Mouse (Mus musculus) mesoderm, embryonic 11.5 days (tissue): ENCODE results near the gene Cchcr1.

Source experiments
- DNase-seq: peaks from one replicate; pipeline ENCODE4 v3.0.0-alpha.2; 2012; ENCODE audit warnings: low read depth, low spot score

Cchcr1 gene

GRCm38 (mm10) chr17:35514756-35515155 is 2.1 kb upstream of the Cchcr1 start:
- DNase-seq: peak; percentile 39

GRCm38 (mm10) chr17:35515911-35516640 is 824 bp upstream of the Cchcr1 start:
- peak; percentile 34 for DNase-seq

- no peak for DNase-seq
Measured at GRCm38 (mm10) chr17:35517526-35517925, 626 bp downstream of the Cchcr1 start.

GRCm38 (mm10) chr17:35524354-35524753 is 7.5 kb downstream of the Cchcr1 start:
- no peak for DNase-seq

- DNase-seq: no peak
Measured at GRCm38 (mm10) chr17:35526644-35527043, 9.7 kb downstream of the Cchcr1 start.

- DNase-seq: no peak
Measured at GRCm38 (mm10) chr17:35532360-35532759, 15.5 kb downstream of the Cchcr1 start.

GRCm38 (mm10) chr17:35532901-35533300 is 16.0 kb downstream of the Cchcr1 start, which contains the start of gene Psors1c2:
Psors1c2 (plus strand) TSS chr17:35533201.
- no peak for DNase-seq

GRCm38 (mm10) chr17:35534343-35534742 is 17.4 kb downstream of the Cchcr1 start:
- DNase-seq: peak; percentile 78

GRCm38 (mm10) chr17:35537421-35537820 is 20.5 kb downstream of the Cchcr1 start:
- DNase-seq: no peak

GRCm38 (mm10) chr17:35538476-35538875 is 21.6 kb downstream of the Cchcr1 start:
- DNase-seq: no peak

GRCm38 (mm10) chr17:35539540-35539939 is 22.6 kb downstream of the Cchcr1 start:
- no peak for DNase-seq

- DNase-seq: no peak
Measured at GRCm38 (mm10) chr17:35542761-35543411, 26.0 kb downstream of the Cchcr1 start.

- DNase-seq: no peak
Measured at GRCm38 (mm10) chr17:35543412-35543861, 26.5 kb downstream of the Cchcr1 start.

- no peak for DNase-seq
Measured at GRCm38 (mm10) chr17:35544001-35544400, 27.1 kb downstream of the Cchcr1 start.

- DNase-seq: peak; percentile 65
Measured at GRCm38 (mm10) chr17:35544680-35545079, 27.8 kb downstream of the Cchcr1 start.

GRCm38 (mm10) chr17:35547465-35547864 is 30.6 kb downstream of the Cchcr1 start:
- DNase-seq: no peak

- DNase-seq: no peak
Measured at GRCm38 (mm10) chr17:35548636-35549035, 31.7 kb downstream of the Cchcr1 start.

- DNase-seq: no peak
Measured at GRCm38 (mm10) chr17:35549437-35550142, 32.7 kb downstream of the Cchcr1 start.

GRCm38 (mm10) chr17:35550143-35550494 is 33.2 kb downstream of the Cchcr1 start:
- no peak for DNase-seq

- no peak for DNase-seq
Measured at GRCm38 (mm10) chr17:35550871-35551270, 34.0 kb downstream of the Cchcr1 start.

- DNase-seq: no peak
Measured at GRCm38 (mm10) chr17:35551881-35552414, 35.0 kb downstream of the Cchcr1 start, which contains the start of gene Cdsn. Cdsn (plus strand) TSS chr17:35552128.

GRCm38 (mm10) chr17:35554321-35554720 is 37.4 kb downstream of the Cchcr1 start:
- DNase-seq: no peak
